Mouse (Mus musculus): Measurements from ENCODE around the gene Phf5a. TPM values are rescaled to one million over a fixed set of nuclear protein-coding genes. Genes with fewer than 3 reads are reported as not detected.
A peak's percentile ranks its signal among the peaks of the same experiment; 100 is the strongest.

Phf5a gene
- total RNA-seq, 2 experiments from 2014 or later, result 83.2 to 123 TPM

DNA sequence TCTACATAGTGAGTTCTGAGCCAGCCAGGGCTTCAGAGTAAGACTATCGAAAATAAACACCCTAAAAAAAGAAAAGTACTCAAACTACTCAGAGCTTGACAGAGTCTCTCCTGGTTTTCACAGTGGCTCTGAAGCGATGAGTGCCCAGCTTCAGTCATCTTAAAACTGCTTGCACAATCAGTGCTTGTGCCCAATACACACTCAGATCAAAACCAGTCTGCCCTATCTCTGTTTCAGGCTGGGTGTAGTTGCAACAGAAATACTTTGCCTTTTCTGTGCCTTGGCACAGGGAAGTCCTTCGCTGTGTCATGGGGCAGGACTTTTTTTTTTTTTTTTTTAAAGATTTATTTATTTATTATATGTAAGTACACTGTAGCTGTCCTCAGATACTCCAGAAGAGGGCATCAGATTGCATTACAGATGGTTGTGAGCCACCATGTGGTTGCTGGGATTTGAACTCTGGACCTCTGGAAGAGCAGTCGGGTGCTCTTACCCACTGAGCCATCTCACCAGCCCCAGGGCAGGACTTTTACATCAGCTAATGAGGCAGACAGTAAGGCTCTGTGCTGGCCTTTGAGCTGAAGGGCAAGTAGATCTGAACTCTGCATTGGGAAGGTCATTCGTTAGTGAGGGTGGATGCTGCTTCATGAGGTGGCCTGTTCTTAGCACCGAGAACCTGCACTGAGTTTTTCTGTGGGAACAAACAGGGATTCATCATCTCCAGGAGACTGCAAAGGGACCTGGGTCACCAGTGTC lies 15.3 kb upstream of the Phf5a start:
- no peak for ATAC-seq (replicated peaks; ENCODE audit: poor library complexity)

GRCm38 (mm10) chr15:81885418-81885934 lies 13.8 kb upstream of the Phf5a start:
- no peak for ATAC-seq (replicated peaks; ENCODE audit: poor library complexity)

- ATAC-seq (replicated peaks; ENCODE audit: poor library complexity), result no peak
Observed at GRCm38 (mm10) chr15:81882348-81882747, 10.6 kb upstream of the Phf5a start.

DNA sequence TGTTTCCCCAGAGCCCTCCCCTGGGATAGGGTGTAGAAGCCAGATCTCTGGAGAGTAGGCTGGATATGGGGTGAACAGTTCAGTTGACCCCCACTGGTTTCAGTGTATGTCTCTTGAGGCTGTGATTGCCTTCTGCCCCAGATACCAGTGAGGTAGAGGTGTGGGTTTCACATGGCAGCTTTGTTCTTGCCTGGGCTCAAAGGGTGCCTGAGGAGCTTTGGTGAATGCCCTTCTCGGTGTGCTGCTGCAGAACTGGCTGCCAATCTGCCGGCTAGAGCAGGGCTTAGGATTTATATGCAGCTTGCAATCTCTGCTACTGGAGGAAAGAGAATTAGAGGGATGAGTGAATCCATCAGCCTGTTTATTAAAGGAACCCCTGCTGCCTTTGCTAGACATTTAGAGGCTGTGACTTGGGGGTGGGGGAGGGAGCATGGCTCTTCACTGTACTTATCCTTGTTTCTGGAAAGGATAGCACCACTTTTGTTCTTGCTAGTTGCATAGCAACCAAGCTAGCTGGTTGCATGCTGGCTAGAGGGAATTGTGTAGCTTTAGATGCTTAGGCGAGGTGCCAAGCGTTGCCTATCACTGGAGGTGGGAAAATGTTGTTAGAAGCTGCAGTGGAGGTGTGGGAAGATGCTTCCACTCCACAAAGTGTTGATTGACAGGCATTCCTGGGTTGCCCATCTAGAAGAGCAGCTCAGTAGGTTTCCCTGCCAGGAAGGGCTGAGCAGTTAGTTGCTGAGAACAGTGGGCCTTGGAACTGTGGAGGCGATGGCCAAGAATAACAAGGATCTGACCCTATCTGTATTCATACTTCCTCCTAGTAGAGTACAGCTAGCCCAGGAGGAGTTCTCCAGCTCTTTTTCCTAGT lies 8.1 kb upstream of the Phf5a start:
- ATAC-seq (replicated peaks; ENCODE audit: poor library complexity), result no peak

DNA sequence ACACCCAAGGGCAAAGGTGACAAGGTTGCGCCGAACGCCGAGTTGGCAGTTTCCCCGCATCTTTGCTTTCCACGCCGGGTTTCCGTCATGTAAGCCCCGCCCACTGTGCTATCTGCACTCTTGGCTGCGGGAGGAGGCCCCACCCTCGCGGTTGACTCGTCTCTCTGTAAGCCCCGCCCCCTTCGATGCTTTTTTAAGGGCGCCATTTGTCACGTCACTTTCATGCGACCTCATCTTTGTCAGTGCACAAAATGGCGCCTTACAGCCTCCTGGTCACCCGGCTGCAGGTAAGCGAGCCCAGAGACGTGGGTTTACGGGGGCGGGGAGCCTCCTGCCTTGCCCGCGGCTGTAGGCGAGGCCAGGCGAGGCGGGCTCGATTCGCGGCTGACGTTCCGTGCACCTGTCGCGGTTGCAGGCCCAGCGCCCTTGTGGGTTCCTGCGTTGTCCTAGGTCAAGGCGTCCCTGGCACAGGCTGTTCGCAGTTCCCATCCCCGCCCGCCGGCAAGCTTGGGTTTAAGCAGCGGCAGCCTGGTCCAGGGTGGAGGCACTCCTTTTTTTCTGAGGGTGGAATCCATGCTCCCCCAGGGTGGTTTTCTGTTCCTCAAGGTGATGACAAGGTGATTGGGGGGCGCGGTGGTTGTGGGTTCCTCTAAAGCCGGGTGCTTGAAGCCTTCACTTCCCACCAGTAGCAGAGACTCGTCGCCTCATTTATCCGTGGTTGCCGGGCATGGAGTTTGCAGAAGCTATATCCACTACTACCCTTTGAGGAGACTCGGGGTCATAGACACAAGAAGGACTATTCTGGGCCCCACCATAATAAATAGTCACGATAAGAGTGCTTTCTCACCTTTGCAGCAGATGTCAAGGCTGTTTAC lies 788 bp upstream of the Phf5a start, which contains the start of gene Aco2:
Gene Aco2 (plus strand): TSS at position 48 of the 875 bp plus-strand sequence.
- ATAC-seq (replicated peaks; ENCODE audit: poor library complexity), result peak; percentile 90

- peak; percentile 43 for ATAC-seq (replicated peaks; ENCODE audit: poor library complexity)
Observed at GRCm38 (mm10) chr15:81869985-81870384, 1.7 kb downstream of the Phf5a start.

DNA sequence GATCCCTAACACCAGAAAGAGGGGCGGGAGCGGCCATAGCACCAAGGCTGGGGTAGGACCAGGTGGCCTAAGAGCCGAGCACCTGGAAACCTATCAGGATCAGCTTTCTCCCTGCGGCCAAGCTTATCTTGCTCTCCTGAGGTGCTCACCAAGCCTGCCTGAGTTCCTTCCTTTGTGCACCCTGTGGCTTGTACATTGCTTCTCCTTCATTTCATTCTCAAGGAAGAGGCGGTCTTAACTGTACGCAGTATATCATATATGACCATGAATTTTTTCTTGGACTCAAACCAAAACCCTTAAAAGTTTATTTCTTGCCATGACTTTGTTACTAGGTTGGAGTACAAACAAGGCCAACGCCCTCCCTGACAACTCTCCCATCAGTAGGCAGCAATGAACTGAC lies 7.5 kb downstream of the Phf5a start:
- no peak for ATAC-seq (replicated peaks; ENCODE audit: poor library complexity)

DNA sequence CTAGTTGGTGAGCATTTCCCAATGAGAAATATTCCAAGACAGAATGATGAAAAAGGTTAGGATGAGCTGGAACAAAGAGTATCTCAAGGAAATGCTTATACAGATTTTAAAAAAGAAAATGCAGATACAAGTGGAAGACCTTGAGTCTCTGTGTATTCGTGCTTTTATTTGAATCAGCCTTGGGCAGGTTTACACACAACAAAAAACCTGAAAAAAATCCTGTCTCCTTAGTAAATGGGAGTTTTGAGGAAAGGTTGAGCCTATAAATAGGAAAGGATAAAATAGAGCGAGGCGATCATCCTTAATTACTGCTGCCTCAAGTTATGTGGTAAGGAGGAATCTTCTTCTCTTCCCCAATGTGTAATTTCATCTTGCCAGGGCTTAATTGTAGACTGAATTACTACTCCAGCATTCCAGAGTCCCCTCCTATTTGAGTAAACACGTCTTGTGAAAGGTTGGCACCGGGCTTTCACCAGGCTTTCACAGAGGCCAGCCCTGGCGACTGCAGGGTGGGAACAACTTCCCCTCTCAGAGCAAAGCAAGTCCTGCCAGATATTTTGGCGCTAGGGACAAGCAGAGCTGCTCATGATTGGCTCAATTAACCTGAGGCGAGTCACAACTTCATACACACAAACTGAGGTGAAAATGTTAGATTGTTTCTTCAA lies 11.1 kb downstream of the Phf5a start:
- ATAC-seq (replicated peaks; ENCODE audit: poor library complexity), result no peak

DNA sequence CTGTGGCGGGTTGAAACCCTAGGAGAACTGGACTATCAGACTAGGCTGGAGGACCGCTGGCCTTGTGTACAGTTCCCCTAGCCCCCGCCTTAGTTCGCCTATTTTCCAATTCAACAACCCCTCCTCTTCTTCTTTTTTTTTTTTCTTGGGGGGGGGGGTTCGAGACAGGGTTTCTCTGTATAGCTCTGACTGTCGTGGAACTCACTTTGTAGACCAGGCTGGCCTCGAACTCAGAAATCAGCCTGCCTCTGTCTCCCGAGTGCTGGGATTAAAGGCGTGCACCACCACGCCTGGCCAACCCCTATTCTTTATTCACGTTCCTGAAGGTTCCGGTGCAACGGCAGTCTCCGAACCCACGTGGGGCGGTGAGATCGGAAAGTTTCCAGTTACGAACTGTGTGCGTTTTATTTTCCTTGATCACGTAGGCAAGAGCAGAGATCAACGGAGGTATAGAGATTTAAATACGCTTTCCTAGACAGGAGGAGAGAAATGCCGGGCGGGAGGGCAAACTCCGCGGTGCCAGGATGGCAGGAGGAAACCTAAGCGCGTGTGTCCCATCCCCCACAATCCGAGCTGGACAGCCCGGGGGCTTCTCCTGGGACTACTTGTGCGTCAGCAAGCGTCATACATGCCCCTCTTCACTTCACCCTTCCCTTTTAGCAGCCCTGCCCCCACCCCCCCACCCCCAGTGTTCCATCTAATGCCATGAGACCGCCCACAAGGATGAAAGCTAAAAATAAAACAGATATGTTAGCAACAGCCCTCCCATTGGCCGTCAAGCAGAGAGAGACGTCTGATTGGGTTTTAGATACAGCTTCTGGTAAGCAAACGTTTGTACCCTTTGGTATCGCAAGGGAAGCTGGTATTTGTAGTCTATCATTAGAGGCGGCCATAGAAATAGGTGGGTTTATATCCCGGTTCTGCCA lies 12.1 kb downstream of the Phf5a start:
- peak; percentile 59 for ATAC-seq (replicated peaks; ENCODE audit: poor library complexity)

- ATAC-seq (replicated peaks; ENCODE audit: poor library complexity), result peak; percentile 5; the same call in 1 of the 2 replicates
Observed at GRCm38 (mm10) chr15:81858517-81859329, 13.0 kb downstream of the Phf5a start, which contains the start of gene Tob2. Tob2 (minus strand) TSS chr15:81858796.

DNA sequence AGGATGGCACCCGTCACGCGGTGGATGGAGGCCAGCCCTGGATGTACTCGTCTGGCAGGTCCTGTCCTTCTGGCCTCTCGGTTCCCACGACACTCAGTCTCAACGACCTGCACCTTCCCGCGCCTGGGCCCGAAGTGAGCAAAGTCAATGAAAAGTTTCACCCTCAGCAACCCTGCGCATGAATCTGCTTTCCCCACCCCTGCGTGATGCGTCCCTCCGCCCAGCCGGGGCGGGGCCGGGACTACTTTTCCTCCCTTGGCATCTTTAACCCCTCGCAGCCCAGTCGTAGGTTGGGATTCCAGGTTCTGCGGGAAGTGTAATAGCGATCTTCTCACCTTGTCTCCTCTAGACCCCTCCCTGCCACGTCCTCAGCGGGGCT lies 13.6 kb downstream of the Phf5a start:
- peak; percentile 54 for ATAC-seq (replicated peaks; ENCODE audit: poor library complexity)

DNA sequence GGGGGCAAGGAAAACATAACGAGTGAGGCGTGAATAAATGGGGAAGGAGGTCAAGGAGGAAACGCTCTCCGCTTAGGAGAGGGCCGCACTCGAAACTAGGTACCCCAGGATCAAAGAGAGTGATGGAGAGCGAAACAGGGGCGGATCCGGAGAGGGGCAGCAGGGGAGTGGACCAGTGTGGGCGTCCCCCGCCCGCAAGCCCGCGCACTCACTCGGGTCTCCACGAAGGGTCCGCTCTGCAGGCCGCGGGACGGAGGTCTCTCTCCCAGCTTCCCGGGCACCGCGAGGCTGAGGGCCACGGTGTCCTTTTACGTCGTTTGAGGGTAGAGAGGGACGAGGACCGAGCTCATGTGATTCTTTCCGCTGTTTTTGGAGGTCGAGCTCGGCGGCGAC lies 14.0 kb downstream of the Phf5a start:
- no peak for ATAC-seq (replicated peaks; ENCODE audit: poor library complexity)

DNA sequence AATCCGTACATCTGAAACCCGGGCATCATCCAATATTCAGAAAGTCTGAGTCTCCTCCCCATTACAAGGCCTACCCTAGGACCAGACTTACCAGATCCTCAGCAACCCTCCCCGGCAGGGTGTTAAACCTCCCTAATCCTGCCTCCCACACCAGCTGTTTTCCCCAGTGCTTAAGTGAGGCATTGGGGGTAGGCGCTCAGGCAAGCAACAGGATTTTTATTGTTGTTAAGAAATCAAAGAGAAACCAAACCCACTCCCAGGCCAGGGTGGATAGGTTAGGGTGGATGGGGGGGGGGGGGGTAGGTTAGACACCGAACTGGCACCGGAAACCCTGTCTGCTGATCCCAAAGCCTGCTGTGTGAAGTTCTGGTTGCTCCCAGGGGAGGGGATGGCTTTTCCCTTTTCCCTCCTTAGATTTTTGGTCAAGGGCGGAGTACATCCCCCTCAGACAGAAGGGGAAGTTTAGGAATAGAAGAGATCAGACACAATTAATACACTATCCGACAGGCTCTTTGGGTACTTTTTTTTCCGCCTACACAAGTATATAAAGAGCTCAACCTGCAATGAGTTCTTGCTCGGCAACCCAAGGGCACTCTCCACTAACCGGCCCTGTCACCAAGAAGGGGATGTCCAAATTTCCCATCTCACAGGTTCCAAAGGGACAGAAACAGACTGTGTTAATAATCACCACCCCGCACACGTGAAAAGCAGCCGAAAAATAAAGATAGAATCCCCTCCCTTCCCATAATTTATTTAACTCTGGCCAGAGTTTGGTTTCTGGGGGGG lies 14.6 kb downstream of the Phf5a start:
- no peak for ATAC-seq (replicated peaks; ENCODE audit: poor library complexity)

DNA sequence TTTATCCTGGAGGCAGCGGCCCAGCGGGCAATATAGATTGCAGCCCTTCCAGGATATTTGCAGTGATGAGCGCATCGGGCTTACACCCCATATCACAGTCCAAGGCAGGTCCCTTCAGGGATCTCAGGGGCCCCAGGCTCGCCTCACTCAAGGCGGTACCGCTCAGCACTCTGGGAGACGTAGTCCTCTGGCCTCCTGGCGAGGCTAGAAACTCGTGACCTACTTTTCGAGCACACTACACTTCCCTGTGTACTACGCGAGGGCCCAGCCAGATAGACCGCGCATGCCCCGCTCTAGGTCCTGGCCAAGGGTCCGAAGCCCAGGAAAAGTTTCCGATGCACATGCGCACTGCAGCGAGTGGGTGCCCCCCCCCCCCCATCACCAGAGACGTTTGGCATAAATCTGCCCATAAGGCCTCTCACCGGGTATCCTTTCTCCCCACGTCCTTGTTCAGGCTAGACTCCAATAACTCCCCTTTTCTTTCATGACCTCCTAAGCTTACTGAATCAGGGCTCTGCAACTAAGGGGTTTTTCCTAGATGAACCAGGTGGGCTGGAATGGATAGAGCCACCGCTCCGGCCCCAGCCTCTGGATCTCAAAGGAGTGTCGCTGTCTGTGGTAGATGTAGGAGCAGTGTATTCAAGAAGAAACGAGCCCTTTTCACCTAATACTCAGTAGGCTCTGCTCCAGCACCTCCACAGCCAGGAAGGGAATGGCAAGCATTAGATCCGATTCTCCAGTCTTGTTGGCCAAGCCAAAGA lies 15.5 kb downstream of the Phf5a start:
- peak; percentile 51 for ATAC-seq (replicated peaks; ENCODE audit: poor library complexity)

DNA sequence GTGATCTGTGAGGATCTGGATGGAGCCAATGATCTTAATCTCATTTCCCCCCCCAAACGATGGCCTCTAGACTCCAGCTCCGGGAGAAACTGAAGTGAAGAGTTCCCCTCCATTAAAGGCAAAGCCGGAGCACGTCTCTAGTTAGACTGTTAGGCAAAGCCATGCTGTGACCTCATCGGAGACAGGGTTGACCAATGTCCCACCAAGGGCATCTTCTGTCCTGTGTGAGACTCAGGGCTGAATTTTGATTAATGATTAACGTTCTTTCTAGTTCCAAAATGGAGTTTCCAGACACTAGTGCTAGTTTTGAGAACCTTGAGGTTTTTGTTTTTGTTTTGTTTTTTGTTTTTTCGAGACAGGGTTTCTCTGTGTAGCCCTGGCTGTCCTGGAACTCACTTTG lies 18.6 kb downstream of the Phf5a start:
- ATAC-seq (replicated peaks; ENCODE audit: poor library complexity), result no peak

- ATAC-seq (replicated peaks; ENCODE audit: poor library complexity), result no peak
Observed at GRCm38 (mm10) chr15:81852411-81853000, 19.2 kb downstream of the Phf5a start.

All from megakaryocyte progenitor cell, adult 5-6 weeks (primary cell).